Mouse (Mus musculus): ENCODE data around the gene Pagr1a.

DNA sequence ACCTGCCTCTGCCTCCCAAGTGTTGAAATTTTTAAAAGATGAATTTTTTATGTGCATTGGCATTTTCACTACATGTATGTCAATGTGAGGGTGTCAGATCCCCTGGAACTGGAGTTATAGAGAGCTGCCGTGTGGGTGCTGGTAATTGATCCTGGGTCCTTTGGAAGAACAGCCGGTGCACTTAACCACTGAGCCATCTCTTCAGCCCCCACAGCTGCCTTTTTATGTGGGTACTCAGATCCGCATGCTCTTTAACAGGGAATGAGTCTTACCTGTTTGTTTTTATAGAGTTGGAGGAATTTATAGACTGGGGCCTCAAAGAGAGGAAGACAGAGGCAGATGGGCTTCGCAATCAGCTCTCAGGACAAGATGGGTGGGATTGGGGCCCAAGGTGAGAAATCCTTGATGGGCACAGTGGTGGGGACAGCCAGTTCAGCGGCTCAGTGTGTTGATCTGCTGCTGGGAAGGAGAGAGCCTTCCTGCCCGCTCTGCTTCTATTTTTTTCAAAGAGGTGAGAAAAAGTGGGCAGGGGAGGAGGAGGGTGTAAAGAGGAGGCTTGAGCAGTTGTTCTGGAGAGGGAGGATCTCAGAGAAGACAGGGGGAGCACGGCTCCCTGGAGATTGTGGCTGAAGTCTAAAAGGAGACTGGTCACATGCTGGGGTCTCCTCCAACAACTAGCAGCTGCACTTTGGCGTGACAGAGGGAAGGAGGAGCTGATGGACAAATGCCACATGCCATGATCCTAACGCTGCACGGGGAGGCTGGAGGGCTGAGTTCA lies 32.3 kb downstream of the Pagr1a start:
- TF ChIP-seq CTCF (IDR thresholded peaks at IDR 0.05; ENCODE audit: low read depth) (no peak), EP300 (IDR thresholded peaks at IDR 0.05; ENCODE audit: low read depth) (no peak)
